Mouse (Mus musculus) gastrocnemius, postnatal 14 days (tissue): ENCODE results near the gene Rnf148. TPM values are rescaled to one million over a fixed set of nuclear protein-coding genes. Genes with fewer than 3 reads are reported as not detected.

Experiments
- DNase-seq: peaks from one replicate; pipeline ENCODE4 v3.0.0; 2021; ENCODE audit warnings: mixed read lengths
- intact Hi-C: fragments of 180-260 bp; cut with DNase I; formaldehyde crosslinking; loops from one replicate; pipeline ENCODE4 v1.15.1; 2025; ENCODE audit warnings: low total_unique reads
- long read RNA-seq, 2 experiments: library from polyadenylated mRNA; stranded (forward); transcript quantifications; one replicate each; pipeline ENCODE4 v2.0.0; 2021
- total RNA-seq, 2 experiments: library from RNA; stranded (reverse); gene quantifications; 2 replicates each; pipeline ENCODE4 v1.2.3; 2021

The Rnf148 gene
- total RNA-seq = not detected
- long read RNA-seq, experiment 1 = 0 reads
- long read RNA-seq, experiment 2 = 0 reads

DNA sequence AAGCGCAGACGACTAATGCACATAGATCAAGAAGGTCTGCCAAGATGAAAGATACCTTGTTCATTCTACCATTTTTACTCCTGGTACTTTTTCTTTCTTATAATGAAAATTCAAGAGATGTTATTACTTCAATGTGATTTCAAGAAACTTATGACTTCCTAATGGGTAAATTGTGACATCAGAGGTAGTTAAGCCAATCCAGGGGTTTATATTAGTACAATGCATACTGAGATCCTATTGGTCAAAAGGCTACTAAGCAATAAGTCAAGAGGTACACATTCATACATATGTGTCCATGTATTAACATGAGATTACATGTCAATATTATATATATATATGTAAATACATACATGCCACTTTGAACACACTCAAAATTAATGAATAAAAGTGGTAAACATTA lies at the start of gene Rnf148:
Gene Rnf148, minus strand, starts transcription at position 101 of the 400 bp plus-strand sequence.
- DNase-seq = no peak
- intact Hi-C loops = no loop called here

- DNase-seq = no peak
- intact Hi-C loops = no loop called here
Measured at GRCm38 (mm10) chr6:23700879-23701278, 45.9 kb upstream of the Rnf148 start.

GRCm38 (mm10) chr6:23678172-23678571 lies 23.2 kb upstream of the Rnf148 start:
- DNase-seq = no peak
- intact Hi-C loops = no loop called here

GRCm38 (mm10) chr6:23650205-23650604 lies 4.7 kb downstream of the Rnf148 start, which contains the start of gene Rnf133:
Gene Rnf133, minus strand, starts transcription at chr6:23650305.
- DNase-seq = no peak
- intact Hi-C loops = no loop called here

GRCm38 (mm10) chr6:23648732-23649131 lies 6.2 kb downstream of the Rnf148 start:
- DNase-seq = no peak
- intact Hi-C loops = no loop called here

DNA sequence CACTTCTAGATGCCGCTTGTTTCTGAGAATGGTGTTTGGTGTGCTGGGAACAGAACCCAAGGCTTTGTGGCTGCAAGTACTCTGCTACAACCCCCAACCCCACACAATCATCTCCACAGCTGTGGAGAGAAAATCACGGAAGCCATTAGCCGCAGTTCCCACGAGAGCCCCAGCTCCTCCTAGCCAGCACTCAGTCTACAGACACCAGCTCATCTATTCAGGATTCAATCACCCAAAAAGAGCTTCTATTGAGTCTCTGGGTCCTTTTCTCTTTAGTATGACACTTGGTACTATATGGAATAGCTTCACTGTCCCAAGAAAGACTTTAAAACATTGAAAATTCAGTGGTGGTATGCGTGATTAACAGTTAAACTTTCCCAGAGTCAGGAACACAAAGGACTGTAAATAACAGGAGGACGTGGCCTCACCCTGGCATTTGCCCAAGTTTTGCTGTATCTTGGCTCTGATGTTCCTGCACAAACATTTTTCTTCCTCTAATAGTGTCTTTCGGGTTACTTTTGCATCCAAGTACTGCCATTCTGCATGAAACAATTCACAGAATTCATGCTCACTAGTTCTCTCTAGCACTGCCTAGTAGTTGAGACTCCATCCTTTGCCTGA lies 7.2 kb downstream of the Rnf148 start:
- intact Hi-C loops = no loop called here
- DNase-seq = peak; percentile 11

- DNase-seq = peak; percentile 7
Measured at GRCm38 (mm10) chr6:23637081-23637480, 17.9 kb downstream of the Rnf148 start.

DNA sequence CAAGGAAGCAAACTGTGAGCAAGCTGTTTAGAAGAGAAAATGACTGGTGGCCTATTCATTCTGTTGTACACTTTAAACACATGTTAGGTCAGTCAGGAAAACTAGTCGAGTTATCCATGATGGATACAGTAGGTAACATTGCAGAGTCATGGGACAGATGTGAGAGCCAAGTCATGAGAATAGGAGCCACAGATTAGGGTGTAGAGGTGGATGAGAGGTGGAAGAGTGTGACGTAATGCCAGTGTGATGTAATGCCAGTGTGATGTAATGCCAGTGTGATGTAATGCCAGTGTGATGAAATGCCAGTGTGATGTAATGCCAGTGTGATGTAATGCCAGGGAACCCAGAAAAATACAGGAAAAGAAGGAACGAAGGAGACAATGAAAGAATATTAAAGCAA lies 19.7 kb downstream of the Rnf148 start:
- intact Hi-C loops = no loop called here
- no peak for DNase-seq

More at GRCm38 (mm10) chr6:23637081-23637480, 17.9 kb downstream of the Rnf148 start:
- intact Hi-C loops = no loop called here

GRCm38 (mm10) chr6:23634016-23634415 lies 20.9 kb downstream of the Rnf148 start:
- intact Hi-C loops = no loop called here
- no peak for DNase-seq

DNA sequence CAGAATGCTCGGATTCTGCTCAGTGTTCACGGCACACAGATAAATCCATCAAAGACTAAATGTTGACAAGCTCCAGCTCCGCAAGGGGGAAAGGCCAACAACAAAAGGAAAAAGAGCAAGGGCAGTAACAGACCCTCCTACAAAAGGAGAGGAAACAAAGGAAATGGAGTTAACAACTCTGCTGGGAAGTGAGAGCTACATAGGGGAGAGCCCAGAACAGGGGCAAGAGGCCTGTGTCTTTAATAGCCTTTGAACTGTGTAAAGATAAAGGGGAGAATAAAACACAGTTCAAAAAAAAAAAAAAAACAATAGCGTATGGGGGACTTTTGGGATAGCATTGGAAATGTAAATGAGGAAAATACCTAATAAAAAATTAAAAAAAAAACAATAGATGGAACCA lies 24.5 kb downstream of the Rnf148 start:
- DNase-seq = no peak
- intact Hi-C loops = no loop called here

Other genes with a start within 250 kb of the Rnf148 start
- not detected for gene Rnf133, start 4.8 kb downstream of the Rnf148 start, total RNA-seq
- under 1 TPM; 0.51 to 0.74 TPM for gene Cadps2, start 184.3 kb upstream of the Rnf148 start, total RNA-seq